Mouse (Mus musculus) liver, postnatal 0 days (tissue): Measurements from ENCODE around the gene Mri1.

Experiments used
- CTCF ChIP-seq: sonication (generic); IDR thresholded peaks from 2 replicates; pipeline ENCODE4 v1.5.1; 2016; ENCODE audit warnings: antibody characterized with exemption, low read depth
- EP300 ChIP-seq: IDR thresholded peaks from 2 replicates; pipeline ENCODE4 v1.6.1; 2016; ENCODE audit warnings: antibody characterized with exemption, low read depth, mild to moderate bottlenecking

DNA sequence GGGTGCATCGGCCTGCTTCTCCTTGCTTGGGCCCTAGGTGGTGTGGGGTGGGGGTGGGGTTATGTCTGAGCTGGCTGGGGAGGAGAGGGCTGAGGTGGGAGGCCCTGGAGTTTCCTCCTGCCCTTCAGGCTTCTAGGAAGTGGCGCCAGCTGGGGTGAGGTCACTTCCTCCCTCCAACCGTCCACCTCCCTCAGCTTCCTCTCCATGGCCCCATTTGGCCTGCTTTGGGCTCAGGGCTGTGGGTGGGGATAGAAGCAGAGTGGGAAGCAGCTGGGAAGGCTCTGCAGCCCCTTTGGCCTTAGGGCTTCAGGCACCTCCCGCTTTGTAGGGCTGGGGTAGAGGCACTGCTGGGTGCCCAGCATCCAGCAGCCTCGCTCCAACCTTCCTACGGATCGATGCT is 49.3 kb downstream of the Mri1 start:
- TF ChIP-seq CTCF (no peak), EP300 (no peak)
